Comparison of ENCODE assay signal across 8 mouse cellular contexts in genomic region chr17:17375581-17375980, GRCm38 (mm10). TPM values are rescaled to one million over a fixed set of nuclear protein-coding genes. Genes with fewer than 3 reads are reported as not detected.
DNase-seq lines count a peak whose midpoint lies in the region; ATAC-seq and TF ChIP-seq lines count a peak whose summit lies in the region.
"Had no signal": no experiment of that assay in that cellular context is flagged by ENCODE, and none has a peak within 500 bp of the region (broad histone marks: within the 10 kb centered on the region; RNA-seq: fewer than 3 reads in every experiment).

No protein-coding gene starts in this region.

- H3K4me3 ChIP-seq in E14TG2a.4 (replicated peaks; ENCODE audit: low read length), result peak overlapping the region; percentile 89
- no peak overlapping the region for H3K4me3 ChIP-seq in forebrain, postnatal 0 days (ENCODE audit: low read depth, low read length)
- peak overlapping the region; percentile 64 for H3K4me3 ChIP-seq in liver, postnatal 0 days (ENCODE audit: low read depth, low read length)

- no peak overlapping the region for H3K27ac ChIP-seq in forebrain, postnatal 0 days (ENCODE audit: low read depth, low read length)
- no peak overlapping the region for H3K27ac ChIP-seq in liver, postnatal 0 days (ENCODE audit: low read depth)

- 92% methylated on average over 3 of the region's 3 CpGs for WGBS in forebrain, postnatal 0 days
- WGBS in liver, postnatal 0 days (ENCODE audit: insufficient replicate concordance), result 59% methylated on average over 3 of the region's 3 CpGs

- ATAC-seq in forebrain, postnatal 0 days, result no peak
- ATAC-seq in liver, postnatal 0 days, result no peak
- ATAC-seq in erythroid progenitor cell, adult 5-6 weeks (replicated peaks; ENCODE audit: low FRiP score, poor library complexity, severe bottlenecking), result no peak

- H3K36me3 ChIP-seq in E14TG2a.4 (ENCODE audit: insufficient read depth, low read length), result peaks cover 38% of the 10 kb centered on the region
- H3K36me3 ChIP-seq in forebrain, postnatal 0 days (ENCODE audit: insufficient read depth), result peaks cover 8% of the 10 kb centered on the region; the same call in 1 of the 2 replicates
- peaks cover 11% of the 10 kb centered on the region for H3K36me3 ChIP-seq in liver, postnatal 0 days (replicated peaks; ENCODE audit: insufficient read depth, low read length)

- DNase-seq in 416B (ENCODE audit: low read depth), result peak; percentile 72
- no peak for DNase-seq in forebrain, postnatal 0 days
- no peak for DNase-seq in liver, postnatal 0 days
- DNase-seq in cerebellum, postnatal 36 days, result no peak
- DNase-seq in c-Kit-positive CD71-positive TER-119-positive erythroid progenitor cells, embryonic 14.5 days (ENCODE audit: low spot score), result no peak
- DNase-seq: kidney, postnatal 4 days had no signal

- no peak overlapping the region for H3K9ac ChIP-seq in forebrain, postnatal 0 days
- peak overlapping the region; percentile 71 for H3K9ac ChIP-seq in liver, postnatal 0 days (replicated peaks)

- no peaks in the 10 kb centered on the region for H3K9me3 ChIP-seq in E14TG2a.4 (ENCODE audit: low read length)
- no peaks in the 10 kb centered on the region for H3K9me3 ChIP-seq in forebrain, postnatal 0 days (ENCODE audit: low read length)
- H3K9me3 ChIP-seq in liver, postnatal 0 days (ENCODE audit: low read length), result no peaks in the 10 kb centered on the region

- peaks cover 22% of the 10 kb centered on the region for H3K4me1 ChIP-seq in E14TG2a.4 (replicated peaks; ENCODE audit: low read depth, low read length)
- H3K4me1 ChIP-seq in forebrain, postnatal 0 days (ENCODE audit: insufficient read depth), result 0 out of 2 replicates have a peak, but pooled peaks cover 3% of the 10 kb centered on the region
- H3K4me1 ChIP-seq in liver, postnatal 0 days (ENCODE audit: insufficient read depth), result peaks cover 14% of the 10 kb centered on the region

- peak overlapping the region; percentile 72 for H3K4me2 ChIP-seq in forebrain, postnatal 0 days (ENCODE audit: low read depth)
- peak overlapping the region; percentile 74 for H3K4me2 ChIP-seq in liver, postnatal 0 days (ENCODE audit: low read depth, low read length)

- TF ChIP-seq EP300 in liver, postnatal 0 days (IDR thresholded peaks at IDR 0.05; ENCODE audit: low read depth), result no peak

- TF ChIP-seq CTCF in E14TG2a.4 (conservative IDR thresholded peaks at IDR 0.05; ENCODE audit: low read length), result no peak
- TF ChIP-seq CTCF in forebrain, postnatal 0 days (IDR thresholded peaks at IDR 0.05; ENCODE audit: low read depth), result no peak
- TF ChIP-seq CTCF in liver, postnatal 0 days (IDR thresholded peaks at IDR 0.05; ENCODE audit: low read depth), result no peak

- H3K27me3 ChIP-seq in E14TG2a.4 (ENCODE audit: insufficient read depth, low read length), result no peaks in the 10 kb centered on the region
- H3K27me3 ChIP-seq in forebrain, postnatal 0 days (ENCODE audit: insufficient read depth, low read length), result no peaks in the 10 kb centered on the region
- H3K27me3 ChIP-seq in liver, postnatal 0 days (ENCODE audit: insufficient read depth, low read length), result no peaks in the 10 kb centered on the region

RNA-seq across cellular contexts. Expression of gene Riok2, which starts 1.5 kb away (rescaled TPM):
- total RNA-seq in forebrain, postnatal 0 days (2014; rRNA removed), result 30.6 and 31.0 TPM in 2 replicates
- polyA plus RNA-seq in forebrain, postnatal 0 days (2015; fragmentation: Nextera tagmentation; extraction: Ambion mirVana), result 14.6 and 16.2 TPM in 2 replicates
- polyA plus RNA-seq in liver, postnatal 0 days (2015; fragmentation: Nextera tagmentation; extraction: Ambion mirVana), result 10.5 and 10.8 TPM in 2 replicates
- total RNA-seq in erythroid progenitor cell, adult 5-6 weeks (2015; ENCODE audit: low replicate concordance), result 1.7 and 8.6 TPM in 2 replicates
- 10.8 and 13.2 TPM in 2 replicates for total RNA-seq in erythroid progenitor cell, adult 5-6 weeks (2017; ENCODE audit: low replicate concordance)

RNA-seq across cellular contexts. Expression of gene Lix1, which starts 26.9 kb away (rescaled TPM):
- 27.5 and 45.4 TPM in 2 replicates for total RNA-seq in forebrain, postnatal 0 days (2014; rRNA removed)
- 25.1 and 33.0 TPM in 2 replicates for polyA plus RNA-seq in forebrain, postnatal 0 days (2015; fragmentation: Nextera tagmentation; extraction: Ambion mirVana)
- 0.14 and 0.25 TPM in 2 replicates for polyA plus RNA-seq in liver, postnatal 0 days (2015; fragmentation: Nextera tagmentation; extraction: Ambion mirVana)
- total RNA-seq in erythroid progenitor cell, adult 5-6 weeks (2015; ENCODE audit: low replicate concordance), result not detected in 2 replicates
- not detected in 2 replicates for total RNA-seq in erythroid progenitor cell, adult 5-6 weeks (2017; ENCODE audit: low replicate concordance)

Comparison
In these comparisons a context has a peak if more than half of its experiments do, and no peak if none do; other contexts are left out.
1. RNA of gene Lix1, which starts 26.9 kb away (total RNA-seq): 27.5 to 45.4 TPM in forebrain, postnatal 0 days; not detected in erythroid progenitor cell, adult 5-6 weeks; every median in the first group is over 10 times any median in the second.